Mouse (Mus musculus) thymus, postnatal 25 days (tissue): ENCODE data around the gene Rgs9.
"Not testable (repeated sequence)": the region's sequence is repeated elsewhere in the genome, so short reads cannot be mapped to it uniquely, and the experiment has no call there.

Source experiments
- DNase-seq: peaks from one replicate; pipeline ENCODE4 v3.0.0; 2022

Rgs9 gene

DNA sequence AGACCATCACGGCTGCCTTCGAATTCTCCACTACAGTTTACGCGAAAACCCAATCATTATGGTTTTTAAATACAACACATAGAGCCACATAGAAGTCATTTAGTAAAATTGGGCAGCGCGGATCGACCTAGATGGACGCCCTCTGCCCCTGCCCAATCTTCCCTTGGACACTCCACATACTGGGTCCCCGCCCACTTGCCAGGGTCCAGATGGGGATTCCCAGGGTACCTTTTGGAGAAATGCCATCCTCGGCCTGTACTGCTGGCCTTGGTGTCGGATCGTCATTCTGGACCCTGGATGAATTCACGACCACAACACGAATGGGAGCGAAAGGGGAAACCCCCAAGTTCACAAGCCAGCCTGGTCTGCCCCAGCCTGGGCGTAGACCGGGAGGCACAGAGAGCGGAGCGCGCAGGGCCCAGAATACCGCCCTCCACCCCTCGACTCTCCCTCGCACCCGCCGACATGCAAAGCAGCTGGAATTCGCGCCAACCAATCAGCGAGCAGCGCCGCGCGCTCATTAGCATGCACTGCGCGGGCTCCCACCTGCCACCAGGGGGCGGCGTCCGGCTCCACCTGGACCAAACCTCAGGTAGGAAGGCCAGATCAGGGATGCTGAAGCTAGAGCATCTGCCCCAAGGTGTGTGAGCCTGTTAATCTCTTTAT, at the start of gene Rgs9:
Rgs9 (minus strand) TSS at position 420 of the 666 bp plus-strand sequence.
- DNase-seq = peak; percentile 94

- DNase-seq = peak; percentile 54
These were observed 49.5 kb upstream of the Rgs9 start for GRCm38 (mm10) chr11:109347242-109347959.

GRCm38 (mm10) chr11:109343991-109344599, 46.2 kb upstream of the Rgs9 start:
- no peak for DNase-seq

- DNase-seq = no peak
These were observed 45.6 kb upstream of the Rgs9 start for GRCm38 (mm10) chr11:109343558-109343957.

DNA sequence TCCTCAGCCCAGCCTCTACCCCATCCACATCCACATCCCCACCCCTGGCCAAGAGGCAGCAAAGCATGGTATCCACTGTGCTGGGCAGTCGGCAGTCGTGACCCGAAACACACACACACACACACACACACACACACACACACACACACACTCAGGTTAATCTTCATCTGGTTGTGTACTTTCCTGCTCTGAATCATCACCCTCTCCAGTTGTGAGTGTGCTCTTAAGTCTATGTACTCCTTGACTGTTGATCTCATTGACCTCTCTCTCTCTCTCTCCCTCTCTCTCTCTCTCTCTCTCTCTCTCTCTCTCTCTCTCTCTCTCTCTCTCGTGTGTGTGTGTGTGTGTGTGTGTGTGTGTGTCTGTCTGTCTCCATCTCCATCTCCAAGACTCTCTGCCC, 44.7 kb upstream of the Rgs9 start:
- not testable (repeated sequence) for DNase-seq

DNA sequence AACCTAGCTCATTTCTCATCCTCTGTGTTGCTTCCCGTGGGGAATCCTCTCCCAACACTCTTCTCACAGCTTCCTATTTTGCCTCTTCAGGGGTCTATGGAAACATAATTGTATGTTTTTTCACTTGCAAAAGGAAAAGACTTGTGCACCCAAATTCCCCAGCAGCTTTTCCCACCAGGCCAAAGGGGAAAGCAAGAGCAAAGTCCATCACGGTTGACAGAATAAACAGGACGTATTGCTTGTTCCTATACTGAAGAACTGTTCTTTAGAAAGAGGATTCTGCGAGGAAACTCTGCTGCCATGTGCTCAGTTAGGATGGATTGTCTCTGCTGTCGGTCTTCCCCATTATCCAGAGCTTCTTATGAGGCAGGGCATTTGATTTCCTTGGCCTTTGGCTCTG, 42.6 kb upstream of the Rgs9 start:
- no peak for DNase-seq

GRCm38 (mm10) chr11:109339155-109339938, 41.4 kb upstream of the Rgs9 start:
- DNase-seq = no peak

DNA sequence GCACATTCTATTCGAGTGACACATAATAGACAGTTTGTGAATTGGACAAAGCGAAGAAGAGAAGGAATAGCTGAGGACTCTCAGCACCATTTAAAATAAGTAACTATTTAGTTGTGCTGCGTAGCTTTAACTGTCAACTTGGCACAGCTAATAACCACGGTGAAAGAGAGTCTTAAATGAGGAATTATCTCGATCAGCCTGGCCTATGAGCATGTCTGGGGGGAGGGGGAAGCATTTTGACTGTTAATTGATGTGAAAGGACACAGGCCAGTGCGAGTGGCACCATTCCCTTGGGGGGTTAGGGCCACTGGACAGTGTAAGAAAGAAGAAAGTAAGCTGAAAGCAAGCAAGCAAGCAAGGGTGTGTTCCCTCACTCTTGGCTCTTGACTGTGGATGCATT, 38.0 kb upstream of the Rgs9 start:
- no peak for DNase-seq

GRCm38 (mm10) chr11:109334773-109335172, 36.8 kb upstream of the Rgs9 start:
- no peak for DNase-seq

- DNase-seq = no peak
These were observed 34.8 kb upstream of the Rgs9 start for GRCm38 (mm10) chr11:109332722-109333121.

GRCm38 (mm10) chr11:109331424-109331824, 33.5 kb upstream of the Rgs9 start:
- DNase-seq = peak; percentile 94

DNA sequence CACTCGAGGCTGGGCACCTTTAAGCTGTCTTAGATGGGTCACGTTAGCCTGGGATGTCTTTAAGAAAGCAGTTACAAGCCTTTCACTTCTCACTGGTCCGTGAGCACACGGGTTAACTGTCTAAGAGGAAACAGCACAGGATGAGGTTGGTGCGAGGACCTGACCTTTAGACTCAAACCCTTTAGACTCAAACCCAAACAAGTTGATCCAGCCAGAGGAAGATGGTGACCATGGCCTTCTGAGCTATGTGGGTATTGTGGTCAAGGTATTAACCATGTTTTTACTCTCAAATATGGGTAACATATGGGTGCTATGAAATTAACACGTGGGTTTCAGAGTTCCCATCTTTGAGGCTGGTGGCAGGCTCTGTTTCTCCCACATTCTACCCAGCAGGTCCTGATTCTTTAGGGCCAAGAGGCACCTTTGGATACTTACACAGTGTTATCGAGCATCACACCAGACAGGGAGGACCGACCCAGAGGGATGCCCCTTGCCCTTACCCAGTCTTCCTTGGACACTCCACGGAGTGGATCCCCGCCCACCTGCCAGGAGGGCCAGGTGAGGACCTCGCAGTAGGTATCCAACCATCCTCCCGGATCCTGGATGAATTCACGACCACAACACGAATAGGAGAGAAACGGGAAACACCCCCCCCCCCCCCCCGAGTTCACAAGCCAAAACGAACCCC, 32.9 kb upstream of the Rgs9 start:
- DNase-seq = no peak

GRCm38 (mm10) chr11:109329331-109329730, 31.4 kb upstream of the Rgs9 start:
- no peak for DNase-seq

DNA sequence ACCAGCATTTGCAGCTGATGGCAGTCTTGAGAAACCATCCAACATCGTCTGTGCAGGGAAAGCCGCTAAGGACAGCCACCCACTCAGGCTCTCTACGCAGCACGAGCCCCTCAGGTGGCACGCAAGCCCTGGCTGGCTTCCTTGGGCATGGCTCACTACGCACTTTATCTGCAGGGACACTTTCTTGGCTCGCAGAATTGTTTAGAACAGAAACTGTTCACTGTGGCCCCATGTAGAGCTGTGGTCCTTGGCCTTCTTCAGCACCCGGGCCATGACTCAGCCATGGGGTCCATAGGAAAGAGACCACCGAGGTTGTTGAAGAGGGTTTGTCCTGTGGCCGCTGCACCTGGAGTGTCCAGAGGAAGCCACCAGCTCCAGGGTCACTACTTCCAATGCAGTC, 30.0 kb upstream of the Rgs9 start:
- DNase-seq = no peak

DNA sequence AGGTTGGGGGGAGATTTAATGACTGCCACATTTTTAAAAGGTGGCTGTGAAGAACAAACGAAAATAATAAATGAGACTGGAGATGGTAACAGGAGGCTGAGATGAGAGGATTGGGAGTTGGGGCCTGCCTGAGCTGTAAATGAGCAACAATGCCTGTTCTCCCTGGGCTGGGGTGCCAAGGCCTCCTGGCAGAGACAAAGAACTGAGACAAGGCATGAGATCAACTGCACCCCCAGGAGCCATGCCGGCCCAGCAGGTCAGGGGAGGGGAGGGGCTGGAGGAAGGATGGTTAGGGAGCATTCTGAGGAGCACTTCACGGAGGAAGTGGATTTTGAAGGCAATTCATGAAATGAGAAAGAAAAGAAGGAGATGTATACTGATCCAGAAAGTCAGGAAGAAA, 29.5 kb upstream of the Rgs9 start:
- no peak for DNase-seq

GRCm38 (mm10) chr11:109326270-109326669, 28.3 kb upstream of the Rgs9 start:
- no peak for DNase-seq

DNA sequence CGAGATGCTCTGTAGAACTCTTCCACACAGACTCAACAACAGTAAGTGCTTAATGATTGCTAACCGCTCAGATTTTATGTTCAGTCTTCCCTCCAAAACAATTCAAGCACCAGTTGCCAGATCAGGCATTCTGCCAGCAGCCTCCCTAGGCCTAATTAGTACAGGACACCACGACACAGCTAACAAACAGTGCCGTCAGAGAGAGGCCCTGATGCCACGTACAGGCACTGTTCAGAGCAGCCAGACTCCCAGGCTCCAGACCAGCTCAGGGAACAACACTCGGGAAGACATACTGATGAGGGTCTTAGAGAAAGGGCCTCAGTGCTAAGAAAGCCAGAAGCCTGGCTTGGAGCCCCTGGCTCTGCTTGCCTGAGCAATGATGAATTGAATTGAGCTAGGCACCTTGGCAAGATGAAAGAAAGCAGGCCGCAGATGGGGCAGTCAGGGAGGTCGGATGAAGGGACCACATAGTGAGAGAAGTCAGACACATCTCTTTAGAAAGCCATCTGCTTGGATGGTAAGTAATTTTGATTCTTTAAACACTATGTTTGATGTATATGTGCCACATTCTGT, 22.5 kb upstream of the Rgs9 start:
- DNase-seq = no peak

DNA sequence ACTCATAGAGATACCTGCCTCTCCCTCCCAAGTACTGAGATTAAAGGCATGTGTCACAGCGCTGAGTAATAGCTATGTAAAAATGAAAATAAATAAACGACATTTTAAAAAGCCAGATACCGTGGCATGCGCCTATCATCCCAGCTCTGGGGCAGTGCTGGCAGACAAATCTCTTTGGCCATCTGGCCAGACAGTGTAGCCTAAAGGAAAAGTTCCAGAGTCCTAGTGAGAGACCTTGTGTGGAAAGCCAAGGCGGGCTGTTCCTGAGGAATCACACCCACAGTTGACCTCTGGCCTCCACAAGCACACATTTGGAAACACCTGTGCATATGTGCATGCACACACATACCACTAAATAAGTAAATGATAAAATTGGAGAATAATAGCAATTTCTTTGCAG, 22.0 kb upstream of the Rgs9 start:
- no peak for DNase-seq

DNA sequence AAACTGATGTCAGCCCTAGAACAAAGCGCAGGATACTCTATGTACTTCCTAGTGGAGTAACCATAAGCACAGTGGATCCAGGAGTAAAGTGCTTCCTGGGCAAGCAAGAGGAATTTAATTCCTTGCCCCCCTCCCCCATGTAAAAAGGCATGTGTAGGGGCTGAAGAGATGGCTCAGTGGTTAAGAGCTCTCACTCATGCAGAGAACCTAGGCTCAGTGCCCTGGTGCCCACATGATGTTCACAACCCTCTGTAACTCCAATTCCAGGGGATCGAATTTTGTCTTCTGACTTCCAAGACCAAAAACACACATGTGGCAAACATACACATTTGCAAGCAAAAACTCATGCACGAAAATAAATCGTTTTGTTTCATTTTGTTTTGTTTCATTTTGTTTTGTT, 21.5 kb upstream of the Rgs9 start:
- no peak for DNase-seq

DNA sequence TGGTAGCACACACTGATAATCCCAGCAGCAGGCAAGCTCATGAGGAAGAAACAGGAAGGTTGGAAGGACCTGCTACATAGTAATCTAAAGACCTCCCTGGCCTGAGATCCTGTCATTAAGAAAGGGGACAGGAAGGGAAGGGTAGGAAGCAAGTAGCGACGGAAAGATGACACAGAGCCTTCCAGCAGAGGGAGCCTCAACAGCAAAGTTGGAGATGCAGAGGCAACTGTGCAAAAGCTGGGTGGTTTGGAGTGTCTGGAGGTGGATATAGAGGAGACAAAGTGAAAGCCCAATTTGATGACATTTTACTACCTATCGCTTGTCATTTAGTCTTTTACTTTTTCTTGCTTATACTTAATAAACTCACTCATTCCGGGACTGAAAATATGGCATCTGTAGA, 19.0 kb upstream of the Rgs9 start:
- peak; percentile 62 for DNase-seq

DNA sequence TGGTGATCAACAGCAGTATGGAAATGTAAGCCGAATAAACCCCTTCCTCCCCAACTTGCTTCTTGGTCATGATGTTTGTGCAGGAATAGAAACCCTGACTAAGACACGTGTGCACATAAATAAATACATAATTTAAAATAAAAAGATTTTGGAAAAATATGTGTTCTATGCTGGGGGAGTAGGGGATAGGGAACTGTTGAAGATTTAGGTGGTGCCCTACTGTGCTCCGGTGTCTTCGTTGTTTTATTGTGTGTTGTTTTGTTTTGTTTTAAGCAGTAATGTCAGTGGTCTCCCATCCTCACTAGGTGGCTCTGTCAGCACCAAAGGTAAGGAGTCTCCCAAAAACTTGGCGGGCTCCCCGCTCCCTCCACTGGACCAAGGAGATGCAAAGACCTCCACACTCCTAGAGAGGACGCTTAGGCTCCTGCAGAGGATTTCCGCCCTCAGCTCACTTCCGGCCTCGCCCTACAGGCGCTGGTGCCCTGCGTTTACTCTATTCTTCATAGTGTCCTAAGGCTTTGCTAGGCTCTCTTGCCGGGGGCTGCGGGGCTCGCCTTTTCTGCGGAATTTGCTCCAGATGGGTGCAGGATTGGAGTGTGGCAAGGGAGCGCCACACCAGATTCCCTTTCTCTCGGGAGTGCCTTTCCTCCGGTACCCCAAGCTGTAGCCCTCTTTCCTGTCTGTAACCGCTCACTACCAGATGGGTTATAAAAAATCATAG, 14.1 kb upstream of the Rgs9 start:
- peak; percentile 80 for DNase-seq

DNA sequence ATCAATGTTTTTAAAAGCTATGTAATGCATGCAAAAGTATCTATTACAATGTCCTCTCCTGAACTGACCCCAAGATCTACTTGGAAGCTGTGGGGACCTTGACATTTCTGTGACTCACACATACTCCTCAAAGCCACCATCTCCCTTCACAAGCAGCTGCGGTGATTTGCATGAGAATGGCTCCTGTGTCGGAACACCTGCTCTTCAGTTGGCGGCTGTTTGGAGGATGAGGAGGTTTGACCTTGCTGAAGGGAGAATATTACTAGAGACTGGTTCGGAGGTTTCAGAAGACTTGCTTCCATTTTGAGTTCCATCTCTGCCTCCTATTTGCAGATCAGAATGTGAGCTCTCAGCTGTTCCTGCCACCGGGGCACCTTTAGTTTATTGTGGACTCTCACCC, 7.8 kb upstream of the Rgs9 start:
- DNase-seq = no peak
